14 mouse cellular contexts compared by ENCODE assay signal in the genomic region with DNA sequence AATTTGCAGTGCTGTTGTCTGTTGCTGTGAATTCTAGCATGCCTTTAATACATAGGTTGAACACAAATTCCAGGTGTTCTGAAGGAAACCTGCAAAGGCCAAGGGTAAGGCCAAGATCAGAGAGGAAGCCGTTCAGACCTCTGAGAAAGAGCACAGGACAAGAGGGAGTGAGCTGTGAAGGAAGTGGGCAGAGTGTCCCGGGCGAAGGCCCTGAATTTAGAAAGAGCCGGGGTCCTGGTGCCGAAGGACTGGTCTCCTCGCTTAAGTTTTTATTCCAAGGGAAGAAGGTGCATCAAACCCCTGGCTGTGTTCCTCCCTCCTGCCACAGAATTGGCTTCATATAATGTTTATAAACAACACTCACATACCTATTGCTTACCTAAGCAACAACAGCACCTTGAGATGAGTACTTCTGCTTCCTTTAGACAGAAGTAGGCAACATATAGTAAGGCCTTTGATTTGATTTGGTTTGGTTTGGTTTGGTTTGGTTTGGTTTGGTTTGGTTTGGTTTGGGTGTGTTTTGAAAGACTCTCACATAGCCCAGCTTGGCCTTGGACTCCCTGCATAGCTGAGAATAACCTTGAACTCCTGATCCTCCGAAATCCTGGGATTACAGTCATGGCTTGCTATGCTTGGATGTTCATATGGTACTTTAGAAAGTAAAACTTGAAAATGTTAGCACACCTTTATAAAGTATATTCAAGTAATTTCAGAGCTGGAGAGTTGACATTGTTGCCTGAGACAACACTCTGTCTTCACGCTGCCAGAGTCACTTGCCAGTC.
"Had no signal": no experiment of that assay in that cellular context is flagged by ENCODE, and none has a peak within 500 bp of the region (broad histone marks: within the 10 kb centered on the region; RNA-seq: fewer than 3 reads in every experiment).

No protein-coding gene starts in this region.

- H3K9ac ChIP-seq: limb, embryonic 13.5 days; liver, embryonic 13.5 days; lung, embryonic 14.5 days; midbrain, embryonic 13.5 days had no signal

- H3K27ac ChIP-seq: kidney, postnatal 0 days; limb, embryonic 10.5 days; limb, embryonic 13.5 days; liver, embryonic 13.5 days; macrophage; midbrain, embryonic 13.5 days had no signal

- H3K4me1 ChIP-seq: limb, embryonic 10.5 days; limb, embryonic 13.5 days had no signal

- H3K9me3 ChIP-seq: limb, embryonic 10.5 days; limb, embryonic 13.5 days; liver, embryonic 13.5 days; midbrain, embryonic 13.5 days had no signal

- DNase-seq: kidney, adult 18-20 months; kidney, postnatal 36 days; liver; liver, embryonic 13.5 days; lung, embryonic 14.5 days; thymus, postnatal 25 days had no signal

- H3K36me3 ChIP-seq: limb, embryonic 10.5 days; limb, embryonic 13.5 days; liver, embryonic 13.5 days; midbrain, embryonic 13.5 days had no signal

- H3K4me2 ChIP-seq: limb, embryonic 13.5 days; liver, embryonic 13.5 days; lung, embryonic 14.5 days; midbrain, embryonic 13.5 days had no signal

- H3K27me3 ChIP-seq: limb, embryonic 13.5 days; liver, embryonic 13.5 days; midbrain, embryonic 13.5 days had no signal

- ATAC-seq: intestine, embryonic 16.5 days; lung, postnatal 0 days; midbrain, embryonic 13.5 days; midbrain, embryonic 16.5 days had no signal

- H3K4me3 ChIP-seq: limb, embryonic 10.5 days; limb, embryonic 13.5 days; liver, embryonic 13.5 days; midbrain, embryonic 13.5 days had no signal
